Mouse (Mus musculus) splenic B cell, adult 2 months (primary cell): Measurements from ENCODE around the gene Tiam1.

ENCODE experiments used
- DNase-seq: peaks from one replicate; pipeline ENCODE4 v3.0.0-alpha.2; 2011; ENCODE audit warnings: low read depth, low spot score
- H3K27me3 ChIP-seq: 2 replicates; pipeline ENCODE4 v1.6.1; 2012; ENCODE audit warnings: mild to moderate bottlenecking, low read length, moderate library complexity, mixed read lengths; ENCODE audit not compliant: control insufficient read depth, poor library complexity, insufficient read depth, severe bottlenecking
- H3K36me3 ChIP-seq: 2 replicates; pipeline ENCODE4 v1.6.1; 2012; ENCODE audit warnings: mild to moderate bottlenecking, low read length, moderate library complexity, mixed read lengths; ENCODE audit not compliant: control insufficient read depth, poor library complexity, insufficient read depth, severe bottlenecking

Gene Tiam1

DNA sequence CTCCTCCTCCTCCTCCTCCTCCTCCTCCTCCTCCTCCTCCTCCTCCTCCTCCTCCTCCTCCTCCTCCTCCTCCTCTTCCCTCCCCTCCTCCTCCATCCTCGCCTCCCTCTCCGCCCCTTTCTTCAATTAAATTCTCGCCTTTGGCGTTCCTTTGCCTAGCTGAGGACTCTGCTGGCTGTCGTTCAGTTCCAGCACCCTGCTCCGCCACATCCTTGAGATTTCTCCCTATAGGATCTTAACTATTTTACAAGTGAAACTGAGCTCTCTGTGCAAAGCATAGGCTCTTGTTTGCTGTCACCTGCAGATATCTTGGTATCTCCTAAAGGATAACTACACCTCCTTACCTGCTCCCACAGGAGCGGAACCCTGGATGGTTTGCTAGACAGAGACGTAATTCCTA, 182.7 kb downstream of the Tiam1 start:
- DNase-seq, result no peak
- H3K27me3 ChIP-seq, result no peaks in the 10 kb centered on the region; the same call in 1 of the 2 replicates
- no peaks in the 10 kb centered on the region for H3K36me3 ChIP-seq

DNA sequence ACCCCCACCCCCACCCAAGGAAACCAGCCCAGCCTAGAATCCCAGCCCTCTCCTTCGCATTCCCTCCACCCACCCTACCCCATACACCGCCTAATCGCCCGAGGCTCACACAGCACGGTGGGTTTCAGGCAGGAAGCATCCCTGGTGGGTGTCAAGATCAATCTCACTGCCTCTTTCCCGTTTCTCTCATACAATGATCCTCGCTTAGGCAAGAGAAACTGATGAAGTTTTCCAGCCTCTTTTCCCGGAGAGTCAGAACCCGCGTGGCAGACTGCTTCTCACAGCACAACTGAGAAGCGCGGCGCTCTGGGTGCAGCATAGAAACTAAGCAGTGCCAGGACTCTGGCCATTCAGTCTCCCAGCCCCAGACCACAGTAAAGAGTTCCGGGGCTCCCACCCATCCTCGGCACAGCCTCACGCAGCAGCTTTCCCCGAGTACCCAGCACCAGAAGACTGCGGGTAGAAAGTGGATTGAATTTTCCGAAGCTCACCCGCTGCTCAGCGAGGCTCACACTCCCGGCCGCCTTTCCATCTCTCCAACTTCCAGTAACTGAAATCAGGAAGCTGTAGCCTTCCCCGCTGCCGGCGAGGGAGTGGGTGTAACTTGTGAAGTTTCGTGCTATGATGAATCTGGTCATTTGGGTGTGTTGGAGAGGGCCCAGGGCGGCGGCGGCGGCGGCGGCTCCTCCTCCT, 183.2 kb downstream of the Tiam1 start:
- no peak for DNase-seq
- Histone ChIP-seq H3K36me3 (no peaks in the 10 kb centered on the region), H3K27me3 (no peaks in the 10 kb centered on the region; the same call in 1 of the 2 replicates)

DNA sequence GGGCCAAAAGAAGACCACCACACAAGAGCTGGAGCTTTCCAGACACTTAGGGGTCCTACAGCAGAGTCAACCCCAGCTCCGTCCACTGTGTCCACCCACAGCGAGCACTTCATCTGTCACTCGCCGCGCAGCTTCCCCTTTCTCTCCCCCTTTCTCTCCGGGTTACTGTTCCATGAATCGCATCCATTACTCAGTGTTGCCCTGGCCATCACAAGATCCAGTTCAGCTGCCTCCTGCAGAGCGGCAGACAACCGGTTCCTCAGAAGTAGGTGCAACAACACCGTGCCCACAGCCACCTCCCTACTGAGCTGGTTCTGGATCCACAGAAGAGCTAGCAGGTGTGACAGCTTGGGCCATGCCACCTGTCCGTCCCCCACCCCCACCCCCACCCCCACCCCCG, 184.6 kb downstream of the Tiam1 start:
- H3K27me3 ChIP-seq, result no peaks in the 10 kb centered on the region; the same call in 1 of the 2 replicates
- peak; percentile 13 for DNase-seq
- no peaks in the 10 kb centered on the region for H3K36me3 ChIP-seq

DNA sequence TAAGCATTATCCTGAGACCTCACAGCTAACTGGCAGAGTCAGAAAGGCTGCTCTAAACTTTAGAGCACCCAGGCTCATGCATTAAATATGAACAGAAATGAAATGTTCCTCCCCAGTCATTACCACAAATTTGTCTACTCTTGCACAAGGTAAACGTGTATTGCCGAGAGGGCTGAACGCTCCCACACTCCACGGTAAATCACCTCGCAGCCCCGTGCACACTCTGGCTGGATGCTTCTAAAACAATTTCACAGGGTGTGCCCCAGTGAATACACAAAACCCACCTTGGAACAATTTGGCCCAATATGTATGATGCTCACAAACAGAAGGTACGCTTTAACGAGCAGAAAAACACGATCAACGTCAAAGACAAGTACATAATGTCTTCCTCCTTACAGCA, 185.5 kb downstream of the Tiam1 start:
- no peak for DNase-seq
- H3K36me3 ChIP-seq, result no peaks in the 10 kb centered on the region
- H3K27me3 ChIP-seq, result no peaks in the 10 kb centered on the region; the same call in 1 of the 2 replicates

DNA sequence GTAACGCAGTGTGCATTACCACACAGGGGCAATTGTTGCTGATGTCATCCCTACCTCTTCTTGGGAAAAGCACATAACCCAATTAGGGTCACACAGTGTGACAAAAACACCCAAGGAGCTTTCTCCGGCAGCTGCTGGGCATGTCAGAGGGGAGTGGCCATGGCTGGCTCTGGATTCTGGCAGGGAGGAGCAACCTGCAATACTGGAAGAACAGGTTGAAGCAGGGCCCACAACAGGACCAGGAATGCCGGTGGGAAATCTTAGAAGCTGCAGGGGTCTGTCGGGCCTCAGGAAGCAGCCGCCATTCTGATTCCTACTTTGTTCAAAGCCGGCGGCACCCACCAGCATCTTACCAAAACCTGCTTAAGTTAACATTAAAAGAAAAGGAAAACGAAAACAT, 189.0 kb downstream of the Tiam1 start:
- Histone ChIP-seq H3K27me3 (no peaks in the 10 kb centered on the region), H3K36me3 (no peaks in the 10 kb centered on the region)
- DNase-seq, result no peak

DNA sequence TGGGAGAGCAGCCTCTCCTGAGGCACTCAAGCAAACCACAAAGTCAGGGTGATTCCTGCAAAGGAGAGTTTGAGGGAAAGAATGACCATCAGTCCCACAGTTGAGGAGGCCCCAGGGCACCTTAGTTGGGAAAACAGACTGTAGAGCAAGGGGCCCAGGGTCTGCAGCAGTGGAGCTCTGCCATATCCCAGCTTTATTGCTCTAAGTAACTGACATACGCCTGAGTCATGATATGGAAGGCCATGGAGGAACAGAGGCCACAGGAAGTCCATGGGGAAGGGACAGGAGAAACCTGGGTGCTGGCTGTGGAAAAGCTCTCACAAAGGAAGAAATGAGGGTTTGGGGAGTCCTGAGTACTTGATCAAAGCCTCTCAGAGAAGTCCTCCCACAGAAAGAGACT, 189.5 kb downstream of the Tiam1 start:
- no peak for DNase-seq
- H3K27me3 ChIP-seq, result no peaks in the 10 kb centered on the region
- H3K36me3 ChIP-seq, result no peaks in the 10 kb centered on the region

DNA sequence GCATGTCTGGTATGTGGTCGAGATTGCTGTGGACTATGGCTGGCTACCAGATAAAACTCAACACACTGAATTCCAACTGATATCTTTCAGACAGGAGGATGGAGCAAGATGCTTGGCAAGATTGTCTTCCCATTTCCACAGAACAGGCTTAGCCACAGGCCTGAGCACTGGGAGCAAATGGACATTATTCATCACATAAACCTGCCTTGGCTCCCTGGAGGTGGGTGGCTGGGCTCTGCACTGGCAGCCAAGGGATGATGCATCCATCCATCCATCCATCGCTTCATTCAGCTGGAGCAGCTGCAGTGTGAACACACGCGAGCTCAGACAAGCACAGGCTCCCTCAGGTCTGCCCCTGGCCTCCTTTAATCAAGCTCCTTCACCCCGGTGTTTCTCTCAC, 190.7 kb downstream of the Tiam1 start:
- Histone ChIP-seq H3K27me3 (no peaks in the 10 kb centered on the region), H3K36me3 (no peaks in the 10 kb centered on the region)
- DNase-seq, result no peak

DNA sequence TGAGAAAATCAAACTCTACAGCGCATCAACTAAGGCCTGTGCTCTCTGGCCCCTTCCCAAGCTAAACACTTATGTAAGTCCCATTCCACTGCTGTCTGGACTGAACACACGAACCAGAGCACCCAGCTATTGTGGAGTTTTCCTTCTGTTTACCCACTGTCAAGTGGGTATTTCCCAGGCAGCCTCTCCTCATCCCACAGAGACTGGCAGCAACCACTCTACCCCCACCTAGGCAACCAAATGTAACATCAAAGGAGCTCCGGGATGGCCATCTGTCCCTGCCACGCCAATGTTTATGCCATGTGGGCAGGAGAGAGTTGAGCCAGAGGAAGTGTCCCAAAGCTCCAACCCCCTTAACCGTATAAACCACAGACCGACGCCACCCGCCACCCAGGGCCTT, 192.8 kb downstream of the Tiam1 start:
- H3K36me3 ChIP-seq, result no peaks in the 10 kb centered on the region
- DNase-seq, result no peak
- no peaks in the 10 kb centered on the region for H3K27me3 ChIP-seq

DNA sequence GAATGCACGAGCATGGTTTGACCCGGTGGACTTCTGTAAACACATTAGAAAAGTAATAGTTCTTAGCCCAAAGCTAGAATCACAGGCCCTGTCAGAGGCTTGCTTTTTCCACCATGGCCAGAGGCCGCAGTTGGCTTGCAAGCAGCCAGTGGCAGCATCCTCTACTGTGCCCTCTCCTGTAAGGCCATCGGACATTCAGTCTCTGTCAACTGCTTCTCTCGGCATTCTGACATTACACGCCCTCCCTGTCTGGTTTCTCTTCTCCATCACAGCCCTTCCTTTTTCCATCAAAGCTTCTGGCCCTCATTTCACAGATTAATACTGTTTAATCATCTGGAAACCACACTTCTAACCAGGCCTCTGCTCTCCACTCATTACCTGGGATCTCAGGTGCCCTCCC, 193.3 kb downstream of the Tiam1 start:
- H3K27me3 ChIP-seq, result no peaks in the 10 kb centered on the region
- DNase-seq, result no peak

DNA sequence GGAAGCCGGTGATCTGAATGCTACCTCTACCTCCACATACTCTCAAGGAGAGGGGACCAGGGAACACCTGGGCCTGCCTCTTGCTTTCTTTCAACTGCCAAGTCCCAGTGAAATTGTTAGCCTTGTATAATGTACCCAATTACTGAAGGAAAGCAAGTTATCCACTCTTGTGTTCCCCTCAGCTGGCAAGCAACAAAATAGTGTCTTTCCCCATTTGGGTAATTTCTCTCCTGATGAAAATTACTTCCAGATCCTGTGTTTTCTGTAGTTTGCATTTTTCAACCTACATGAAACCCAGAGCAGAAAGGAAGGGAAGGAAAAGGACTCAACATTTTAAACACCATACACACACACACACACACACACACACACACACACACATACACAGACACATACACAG, 195.5 kb downstream of the Tiam1 start:
- Histone ChIP-seq H3K27me3 (no peaks in the 10 kb centered on the region), H3K36me3 (no peaks in the 10 kb centered on the region)
- no peak for DNase-seq

More for the DNA sequence above, 193.3 kb downstream of the Tiam1 start:
- H3K36me3 ChIP-seq, result no peaks in the 10 kb centered on the region

DNA sequence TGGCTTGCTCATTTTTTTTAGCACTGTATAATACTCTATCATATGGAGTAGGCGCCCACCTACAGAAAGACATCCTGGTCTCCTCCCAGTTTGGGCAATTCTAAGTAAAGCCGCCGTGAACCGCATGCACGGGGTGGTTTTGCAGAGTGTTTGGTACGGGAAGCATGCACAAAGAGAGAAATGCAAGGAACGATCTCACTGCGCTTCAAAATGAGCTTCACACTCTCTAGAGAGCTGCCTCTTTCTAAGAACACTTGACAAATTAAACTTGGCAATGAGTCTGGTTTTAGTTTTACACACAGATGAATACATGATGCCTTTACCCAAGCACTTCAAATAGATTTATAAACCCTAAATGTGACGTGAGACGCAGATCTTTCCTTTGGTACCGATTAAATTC, 196.8 kb downstream of the Tiam1 start:
- no peaks in the 10 kb centered on the region for H3K27me3 ChIP-seq
- no peak for DNase-seq

DNA sequence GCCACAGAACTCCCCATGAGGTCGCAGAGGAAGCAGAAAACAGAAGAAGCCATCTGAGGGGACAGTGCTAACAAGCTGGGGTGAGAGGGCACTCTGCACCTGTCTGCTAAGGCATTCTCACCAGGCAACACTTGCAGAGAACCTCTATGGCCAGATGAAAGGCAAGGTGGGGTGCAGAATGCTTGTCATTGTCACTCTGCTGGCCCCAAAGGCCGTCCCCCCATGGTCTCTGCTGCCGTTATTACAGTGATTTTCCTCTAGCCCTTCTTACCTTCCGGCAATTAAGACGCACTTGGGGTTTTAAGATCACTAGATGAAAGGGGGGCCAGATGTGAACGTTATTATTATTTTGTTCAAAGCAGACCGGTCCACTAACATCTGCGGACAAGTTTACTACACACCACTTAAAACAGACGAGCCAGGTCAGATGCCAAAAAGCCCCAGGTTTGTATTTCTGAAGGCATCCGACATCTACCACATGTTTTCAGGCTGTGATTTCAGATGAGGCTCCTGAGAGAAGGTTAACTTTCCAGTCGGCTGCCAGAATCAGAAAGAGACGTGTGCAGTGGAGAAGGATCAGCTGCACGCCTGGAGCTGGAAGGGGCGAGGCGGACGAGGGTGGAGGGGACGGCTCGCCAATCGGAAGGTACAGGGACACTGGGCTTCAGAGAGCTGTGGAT, 198.8 kb downstream of the Tiam1 start:
- DNase-seq, result no peak
- H3K27me3 ChIP-seq, result no peaks in the 10 kb centered on the region
- H3K36me3 ChIP-seq, result no peaks in the 10 kb centered on the region

More for the DNA sequence above, 196.8 kb downstream of the Tiam1 start:
- no peaks in the 10 kb centered on the region for H3K36me3 ChIP-seq

DNA sequence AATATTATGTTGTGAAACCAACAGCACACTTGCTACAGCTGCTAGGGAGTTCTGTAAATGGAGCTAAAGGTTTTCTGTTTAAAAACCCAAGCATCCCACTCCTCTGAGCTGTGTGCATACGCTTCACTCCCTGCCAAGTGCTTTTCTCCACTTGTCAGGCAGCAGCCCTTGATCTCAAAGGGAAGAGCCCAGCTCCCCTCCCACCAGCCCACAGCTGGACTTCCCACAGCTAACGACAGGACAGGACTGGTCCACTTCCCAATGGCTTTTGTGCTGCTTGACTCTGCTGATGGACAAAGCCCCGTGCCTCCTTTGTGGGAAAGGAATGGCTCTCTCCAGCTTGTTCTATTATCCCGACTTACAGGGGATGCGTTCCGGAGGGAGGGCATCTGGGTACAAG, 199.5 kb downstream of the Tiam1 start:
- no peaks in the 10 kb centered on the region for H3K27me3 ChIP-seq
- H3K36me3 ChIP-seq, result no peaks in the 10 kb centered on the region
- no peak for DNase-seq

DNA sequence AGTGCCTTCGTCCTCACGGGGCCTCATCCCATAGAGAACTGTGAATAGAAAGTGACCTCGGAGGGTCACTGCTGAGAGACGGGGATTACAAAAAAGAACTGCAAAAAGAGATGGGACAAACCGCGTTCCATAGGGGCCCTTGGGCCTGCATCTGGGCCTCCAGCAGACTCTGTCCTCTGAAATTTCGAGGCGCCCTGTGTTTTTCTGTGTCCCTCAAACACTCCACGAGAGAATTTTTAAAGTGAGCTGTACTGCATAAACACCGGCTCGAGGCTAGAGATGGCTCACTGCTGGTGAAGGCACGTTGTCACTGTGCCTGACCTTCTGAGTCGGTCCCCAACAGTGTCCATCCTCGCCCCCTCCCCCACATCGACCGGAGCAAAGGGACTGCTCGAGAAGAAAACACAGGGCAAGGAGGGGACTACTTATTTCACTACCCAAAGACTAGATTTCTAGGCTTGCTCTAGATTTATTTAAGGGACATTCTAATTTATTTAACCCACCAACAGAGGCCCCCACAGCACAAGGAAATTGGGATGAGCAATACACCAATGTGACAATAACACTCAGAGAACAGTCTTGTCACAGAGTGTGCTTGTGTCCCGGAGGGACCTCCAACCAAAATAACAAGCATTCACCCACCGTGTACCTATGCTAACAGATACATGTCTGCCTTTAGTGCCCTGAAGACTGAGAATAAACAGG, 200.2 kb downstream of the Tiam1 start:
- Histone ChIP-seq H3K36me3 (no peaks in the 10 kb centered on the region), H3K27me3 (no peaks in the 10 kb centered on the region)
- peak; percentile 9 for DNase-seq

DNA sequence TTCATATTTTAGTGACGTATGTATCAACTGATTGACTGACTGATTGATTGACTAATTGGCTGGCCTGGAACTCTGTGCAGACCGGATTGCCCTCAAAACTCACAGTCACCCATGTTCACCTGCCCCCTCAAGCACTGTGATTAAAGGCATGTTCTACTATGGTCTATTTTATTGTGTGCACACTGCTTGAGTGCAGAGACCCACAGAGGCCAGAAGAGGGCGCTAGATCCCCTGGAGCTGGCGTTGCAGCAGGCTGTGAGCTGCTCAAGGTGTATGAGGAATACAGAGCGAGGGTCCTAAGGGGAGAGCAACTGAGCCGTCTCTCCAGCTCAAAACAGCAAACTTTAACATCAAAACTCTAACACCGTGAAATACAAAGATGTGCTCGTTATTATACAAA, 202.9 kb downstream of the Tiam1 start:
- H3K27me3 ChIP-seq, result no peaks in the 10 kb centered on the region
- no peaks in the 10 kb centered on the region for H3K36me3 ChIP-seq

More for the DNA sequence above, 202.9 kb downstream of the Tiam1 start:
- DNase-seq, result no peak
